Mouse (Mus musculus) heart, embryonic 11.5 days (tissue): ENCODE results near the gene Gm9857. TPM values are rescaled to one million over a fixed set of nuclear protein-coding genes. Genes with fewer than 3 reads are reported as not detected.

ENCODE experiments used
- ATAC-seq: fragments of 200-750 bp; cut with Nextera tagmentation; replicated peaks from 2 replicates; pipeline ENCODE4 v1.8.0; 2017; ENCODE audit warnings: moderate library complexity; ENCODE audit not compliant: insufficient number of reproducible peaks, low FRiP score, low TSS enrichment
- H3K27ac ChIP-seq: fragments of 300-500 bp; sonication (generic); 2 replicates; pipeline ENCODE4 v1.5.1; 2014; ENCODE audit warnings: mild to moderate bottlenecking, low read depth, low read length
- H3K27me3 ChIP-seq: fragments of 300-500 bp; sonication (generic); 2 replicates; pipeline ENCODE4 v1.6.1; 2014; ENCODE audit warnings: mild to moderate bottlenecking, low read length, mixed read lengths; ENCODE audit not compliant: control insufficient read depth, insufficient read depth
- H3K36me3 ChIP-seq: fragments of 300-500 bp; sonication (generic); 2 replicates; pipeline ENCODE4 v1.6.1; 2014; ENCODE audit warnings: mild to moderate bottlenecking, low read length, moderate library complexity, mixed read lengths; ENCODE audit not compliant: control insufficient read depth, insufficient read depth
- H3K4me1 ChIP-seq: fragments of 300-500 bp; sonication (generic); 2 replicates; pipeline ENCODE4 v1.6.1; 2014; ENCODE audit warnings: low read length; ENCODE audit not compliant: control insufficient read depth, insufficient read depth
- H3K4me2 ChIP-seq: fragments of 300-500 bp; sonication (generic); 2 replicates; pipeline ENCODE4 v1.6.1; 2014; ENCODE audit warnings: mild to moderate bottlenecking, moderate library complexity
- H3K4me3 ChIP-seq: fragments of 300-500 bp; sonication (generic); 2 replicates; pipeline ENCODE4 v1.5.1; 2014; ENCODE audit warnings: low read depth, low read length
- H3K9ac ChIP-seq: fragments of 300-500 bp; sonication (generic); 2 replicates; pipeline ENCODE4 v1.6.1; 2014; ENCODE audit warnings: mild to moderate bottlenecking, low read depth, low read length, moderate library complexity
- H3K9me3 ChIP-seq: fragments of 300-500 bp; sonication (generic); replicated peaks from 2 replicates; pipeline ENCODE4 v1.6.1; 2016; ENCODE audit warnings: low read length; ENCODE audit not compliant: control insufficient read depth
- WGBS: fragments of 180-500 bp; shearing (Covaris S2); extraction: QIAGEN DNeasy Blood & Tissue Kit; methylation state at CpG from one replicate; pipeline ENCODE4 v1.1.7; 2014; ENCODE audit not compliant: insufficient replicate concordance; 5-methylcytosine and 5-hydroxymethylcytosine counted together
- polyA plus RNA-seq: library from polyadenylated mRNA; unstranded; fragments of >200 nt; fragmentation: Nextera tagmentation; extraction: Ambion mirVana; gene quantifications from 2 replicates; pipeline ENCODE4 v1.2.1, GENCODE M21; 2014

The Gm9857 gene
- polyA plus RNA-seq, 1 experiment from 2014 or later = not detected

GRCm38 (mm10) chr3:108900681-108901080 lies 39.6 kb downstream of the Gm9857 start:
- no peak overlapping the region for H3K4me3 ChIP-seq
- no peak overlapping the region for H3K9ac ChIP-seq
- WGBS = 74% methylated on average over 5 of the region's 5 CpGs
- no peak overlapping the region for H3K27ac ChIP-seq
- no peak overlapping the region for H3K4me2 ChIP-seq
- peaks cover 29% of the 10 kb centered on the region for H3K36me3 ChIP-seq
- ATAC-seq = no peak
- no peaks in the 10 kb centered on the region for H3K4me1 ChIP-seq
- H3K27me3 ChIP-seq = no peaks in the 10 kb centered on the region
- H3K9me3 ChIP-seq = no peaks in the 10 kb centered on the region

- no peak for ATAC-seq
- 80% methylated on average over 3 of the region's 3 CpGs for WGBS
- Histone ChIP-seq H3K36me3 (peaks cover 26% of the 10 kb centered on the region), H3K4me1 (no peaks in the 10 kb centered on the region), H3K4me2 (no peak overlapping the region), H3K27me3 (no peaks in the 10 kb centered on the region), H3K9ac (no peak overlapping the region), H3K27ac (no peak overlapping the region), H3K9me3 (no peaks in the 10 kb centered on the region), H3K4me3 (no peak overlapping the region)
These were observed 40.1 kb downstream of the Gm9857 start for GRCm38 (mm10) chr3:108900147-108900546.

GRCm38 (mm10) chr3:108898640-108899039 lies 41.6 kb downstream of the Gm9857 start:
- Histone ChIP-seq H3K36me3 (peaks cover 13% of the 10 kb centered on the region), H3K9ac (no peak overlapping the region), H3K27ac (no peak overlapping the region), H3K4me3 (no peak overlapping the region), H3K4me2 (no peak overlapping the region), H3K27me3 (no peaks in the 10 kb centered on the region), H3K9me3 (no peaks in the 10 kb centered on the region), H3K4me1 (no peaks in the 10 kb centered on the region)
- WGBS = 92% methylated on average over 4 of the region's 4 CpGs
- ATAC-seq = no peak

- no peak overlapping the region for H3K4me3 ChIP-seq
- no peaks in the 10 kb centered on the region for H3K4me1 ChIP-seq
- no peaks in the 10 kb centered on the region for H3K9me3 ChIP-seq
- H3K27ac ChIP-seq = no peak overlapping the region
- H3K9ac ChIP-seq = no peak overlapping the region
- ATAC-seq = no peak
- no peaks in the 10 kb centered on the region for H3K36me3 ChIP-seq
- WGBS = 67% methylated on average over 4 of the region's 4 CpGs
- no peak overlapping the region for H3K4me2 ChIP-seq
- H3K27me3 ChIP-seq = no peaks in the 10 kb centered on the region
These were observed 47.3 kb downstream of the Gm9857 start for GRCm38 (mm10) chr3:108892914-108893313.

- Histone ChIP-seq H3K27ac (no peak overlapping the region), H3K9me3 (no peaks in the 10 kb centered on the region), H3K4me1 (peaks cover under 1% of the 10 kb centered on the region; the same call in 1 of the 2 replicates), H3K27me3 (no peaks in the 10 kb centered on the region), H3K4me2 (no peak overlapping the region), H3K9ac (no peak overlapping the region), H3K4me3 (no peak overlapping the region), H3K36me3 (no peaks in the 10 kb centered on the region)
- 79% methylated on average over 1 of the region's 1 CpGs for WGBS
- no peak for ATAC-seq
These were observed 48.2 kb downstream of the Gm9857 start for GRCm38 (mm10) chr3:108892080-108892479.

Other genes starting within 250 kb of the Gm9857 start
- gene Gpsm2, start 218.1 kb downstream of the Gm9857 start, polyA plus RNA-seq = 27.2 and 31.3 TPM in 2 replicates
- gene Aknad1, start 200.8 kb downstream of the Gm9857 start, polyA plus RNA-seq = not detected in 2 replicates
- gene Stxbp3, start 99.9 kb downstream of the Gm9857 start, polyA plus RNA-seq = 27.8 and 29.2 TPM in 2 replicates
- gene Fndc7, start 50.4 kb downstream of the Gm9857 start, polyA plus RNA-seq = not detected in 2 replicates
- gene Prpf38b, start 28.7 kb downstream of the Gm9857 start, polyA plus RNA-seq = 53.8 and 56.4 TPM in 2 replicates
- 0.16 and 0.41 TPM in 2 replicates for gene Henmt1, start 572 bp downstream of the Gm9857 start, polyA plus RNA-seq
- 6.7 and 7.9 TPM in 2 replicates for gene Fam102b, start 87.2 kb upstream of the Gm9857 start, polyA plus RNA-seq
- gene Slc25a54, start 140.0 kb upstream of the Gm9857 start, polyA plus RNA-seq = not detected in 2 replicates
- 38.1 and 50.5 TPM in 2 replicates for gene Slc25a24, start 182.7 kb upstream of the Gm9857 start, polyA plus RNA-seq